Mouse (Mus musculus) ES-E14 (cell line): ENCODE data around the gene Cldn8. TPM values are rescaled to one million over a fixed set of nuclear protein-coding genes. Genes with fewer than 3 reads are reported as not detected.

Experiments used
- DNase-seq: peaks from one replicate; pipeline ENCODE4 v3.0.0-alpha.2; 2013; ENCODE audit warnings: low read depth, low spot score
- H3K27ac ChIP-seq: 2 replicates; pipeline ENCODE4 v1.5.1; 2012; ENCODE audit warnings: low read depth, mild to moderate bottlenecking, low read length, moderate library complexity, mixed read lengths; ENCODE audit not compliant: poor library complexity, insufficient read depth, severe bottlenecking
- H3K36me3 ChIP-seq: 2 replicates; pipeline ENCODE4 v1.6.1; 2012; ENCODE audit warnings: mild to moderate bottlenecking, low read length, moderate library complexity, mixed read lengths; ENCODE audit not compliant: control insufficient read depth, poor library complexity, insufficient read depth, severe bottlenecking
- H3K4me1 ChIP-seq, 2 experiments: fragments of 150-350 bp in 1 of 2; sonication (generic) in 1 of 2; 2 replicates each; pipeline ENCODE4 v1.6.1; 2012; ENCODE audit warnings: low read length in 2 of 2, mild to moderate bottlenecking in 1 of 2, mixed read lengths in 1 of 2; ENCODE audit not compliant: control insufficient read depth in 2 of 2, insufficient read depth in 2 of 2, poor library complexity in 1 of 2
- H3K4me3 ChIP-seq, 2 experiments: fragments of 150-350 bp in 1 of 2; sonication (generic) in 1 of 2; 2 replicates each; pipeline ENCODE4 v1.5.1; 2012; ENCODE audit warnings: low read length in 2 of 2, low read depth in 1 of 2, mild to moderate bottlenecking in 1 of 2, mixed read lengths in 1 of 2; ENCODE audit not compliant: insufficient read depth in 1 of 2, poor library complexity in 1 of 2, severe bottlenecking in 1 of 2
- H3K9ac ChIP-seq: 2 replicates; pipeline ENCODE4 v1.6.1; 2012; ENCODE audit warnings: low read depth, mild to moderate bottlenecking, low read length, mixed read lengths; ENCODE audit not compliant: poor library complexity, insufficient read depth, severe bottlenecking
- H3K9me3 ChIP-seq: fragments of 150-350 bp; sonication (generic); 2 replicates; pipeline ENCODE4 v1.6.1; 2012; ENCODE audit warnings: low read depth, mild to moderate bottlenecking, low read length; ENCODE audit not compliant: control insufficient read depth, insufficient read depth
- CHD2 ChIP-seq: IDR thresholded peaks from 2 replicates; pipeline ENCODE4 v1.6.1; 2014; ENCODE audit warnings: mild to moderate bottlenecking, low read depth, low read length, inconsistent platforms
- HCFC1 ChIP-seq: IDR thresholded peaks from 2 replicates; pipeline ENCODE4 v1.6.1; 2012; ENCODE audit warnings: low read length, inconsistent platforms, borderline replicate concordance; ENCODE audit not compliant: insufficient read depth
- MAFK ChIP-seq: IDR thresholded peaks from 2 replicates; pipeline ENCODE4 v1.6.1; 2014; ENCODE audit warnings: mild to moderate bottlenecking, low read depth, low read length, inconsistent platforms; ENCODE audit not compliant: insufficient read depth
- ZC3H11A ChIP-seq: IDR thresholded peaks from 2 replicates; pipeline ENCODE4 v1.6.1; 2012; ENCODE audit warnings: low read depth, mild to moderate bottlenecking, inconsistent platforms, low read length, borderline replicate concordance
- ZNF384 ChIP-seq: IDR thresholded peaks from 2 replicates; pipeline ENCODE4 v1.6.1; 2012; ENCODE audit warnings: low read depth, low read length, inconsistent platforms
- in situ Hi-C, 2 experiments: fragments of 600-800 bp; cut with MboI; formaldehyde crosslinking; loops; one replicate each; pipeline ENCODE4 v1.15.1; 2025; ENCODE audit warnings: low sequenced_read_pairs in 2 of 2, inconsistent platforms in 1 of 2; ENCODE audit not compliant: unreplicated experiment in 2 of 2
- total RNA-seq: library from RNA; depleted of rRNA; stranded (reverse); fragments of 300-350 nt; gene quantifications from 2 replicates; pipeline ENCODE4 v1.2.3, GENCODE M21; 2012

Cldn8 gene
- total RNA-seq, 1 experiment = 0.09 TPM

GRCm38 (mm10) chr16:88602464-88602863 is 39.5 kb upstream of the Cldn8 start:
- Histone ChIP-seq H3K27ac (no peak overlapping the region), H3K4me3 (no peak overlapping the region), H3K36me3 (no peaks in the 10 kb centered on the region), H3K4me1 (no peaks in the 10 kb centered on the region), H3K9me3 (no peaks in the 10 kb centered on the region), H3K9ac (no peak overlapping the region)
- DNase-seq = no peak
- TF ChIP-seq HCFC1 (no peak), ZNF384 (no peak), ZC3H11A (no peak), MAFK (no peak), CHD2 (no peak)
- in situ Hi-C loops = no loop called here

- Histone ChIP-seq H3K36me3 (no peaks in the 10 kb centered on the region), H3K9ac (no peak overlapping the region), H3K4me1 (no peaks in the 10 kb centered on the region), H3K9me3 (no peaks in the 10 kb centered on the region), H3K27ac (no peak overlapping the region), H3K4me3 (no peak overlapping the region)
- TF ChIP-seq CHD2 = no peak
- TF ChIP-seq ZNF384 = no peak
- no peak for TF ChIP-seq ZC3H11A
- TF ChIP-seq MAFK = no peak
- in situ Hi-C loops = no loop called here
- no peak for DNase-seq
Observed at GRCm38 (mm10) chr16:88600303-88600702, 37.3 kb upstream of the Cldn8 start.

GRCm38 (mm10) chr16:88599504-88600237 is 36.7 kb upstream of the Cldn8 start:
- Histone ChIP-seq H3K4me3 (no peak overlapping the region), H3K27ac (no peak overlapping the region), H3K9ac (no peak overlapping the region), H3K36me3 (no peaks in the 10 kb centered on the region), H3K9me3 (no peaks in the 10 kb centered on the region), H3K4me1 (no peaks in the 10 kb centered on the region)
- in situ Hi-C loops = no loop called here
- DNase-seq = no peak
- TF ChIP-seq MAFK (no peak), CHD2 (no peak), ZC3H11A (no peak), ZNF384 (no peak), HCFC1 (no peak)

GRCm38 (mm10) chr16:88592758-88593157 is 29.8 kb upstream of the Cldn8 start:
- no peaks in the 10 kb centered on the region for H3K9me3 ChIP-seq
- peak; percentile 9 for DNase-seq

GRCm38 (mm10) chr16:88583338-88583737 is 20.4 kb upstream of the Cldn8 start:
- Histone ChIP-seq H3K27ac (no peak overlapping the region), H3K4me1 (no peaks in the 10 kb centered on the region), H3K4me3 (no peak overlapping the region), H3K9me3 (no peaks in the 10 kb centered on the region), H3K36me3 (no peaks in the 10 kb centered on the region), H3K9ac (no peak overlapping the region)
- in situ Hi-C loops = no loop called here
- no peak for DNase-seq
- TF ChIP-seq HCFC1 (no peak), MAFK (no peak), ZNF384 (no peak), CHD2 (no peak), ZC3H11A (no peak)

More at GRCm38 (mm10) chr16:88592758-88593157, 29.8 kb upstream of the Cldn8 start:
- no peaks in the 10 kb centered on the region for H3K36me3 ChIP-seq
- H3K9ac ChIP-seq = no peak overlapping the region
- in situ Hi-C loops = no loop called here
- no peak for TF ChIP-seq ZC3H11A
- H3K4me1 ChIP-seq = no peaks in the 10 kb centered on the region
- H3K27ac ChIP-seq = no peak overlapping the region
- no peak overlapping the region for H3K4me3 ChIP-seq
